Mouse (Mus musculus): ENCODE measurements around the gene Siglecg.

GRCm38 (mm10) chr7:43442684-43443083 lies 34.7 kb downstream of the Siglecg start:
- TF ChIP-seq CTCF (conservative IDR thresholded peaks at IDR 0.05; ENCODE audit: insufficient read depth, insufficient read length, low read depth, low read length), result no peak
- no peak for TF ChIP-seq POLR2A (IDR thresholded peaks at IDR 0.05; ENCODE audit: low read depth, low read length)
